Mouse (Mus musculus): ENCODE results near the gene Nsf. TPM values are rescaled to one million over a fixed set of nuclear protein-coding genes. Genes with fewer than 3 reads are reported as not detected.

Gene Nsf
- polyA plus RNA-seq, 1 experiment from 2014 or later, result 25.8 TPM

DNA sequence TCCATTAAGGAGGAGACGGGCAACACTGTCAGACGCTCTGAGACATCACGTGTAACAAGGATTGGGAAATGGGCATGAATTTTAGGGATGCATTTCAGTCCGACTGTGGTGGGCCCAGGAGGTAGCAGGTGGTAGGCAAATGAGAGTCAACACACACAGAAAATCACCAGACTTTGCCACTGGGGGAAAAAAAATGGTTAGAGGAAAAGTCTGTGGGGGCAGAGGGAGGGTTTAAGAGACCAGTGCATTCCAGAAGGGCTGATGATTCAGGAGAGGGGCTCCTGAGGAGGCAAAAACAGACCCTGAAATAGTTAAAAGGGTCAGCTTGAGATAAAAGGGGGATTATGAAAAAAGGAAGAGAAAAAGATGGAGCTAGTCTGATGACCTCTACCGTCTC, 1.2 kb downstream of the Nsf start:
- Histone ChIP-seq H3K27ac (ENCODE audit: low read length) (no peak overlapping the region), H3K9me3 (replicated peaks; ENCODE audit: control insufficient read depth, low read length) (no peaks in the 10 kb centered on the region), H3K4me3 (ENCODE audit: low read depth, low read length) (peak overlapping the region; percentile 90), H3K27me3 (ENCODE audit: control insufficient read depth, insufficient read depth, low read depth, low read length) (no peaks in the 10 kb centered on the region), H3K4me2 (ENCODE audit: low read depth, low read length) (peak overlapping the region; percentile 77), H3K36me3 (ENCODE audit: control insufficient read depth, insufficient read depth) (no peaks in the 10 kb centered on the region), H3K4me1 (ENCODE audit: control insufficient read depth, low read depth, low read length) (peaks cover 14% of the 10 kb centered on the region), H3K9ac (ENCODE audit: low read depth, low read length) (peak overlapping the region; percentile 95)
- 71% methylated on average over 5 of the region's 5 CpGs for WGBS (ENCODE audit: insufficient replicate concordance)
- ATAC-seq (ENCODE audit: low read depth), result no peak

DNA sequence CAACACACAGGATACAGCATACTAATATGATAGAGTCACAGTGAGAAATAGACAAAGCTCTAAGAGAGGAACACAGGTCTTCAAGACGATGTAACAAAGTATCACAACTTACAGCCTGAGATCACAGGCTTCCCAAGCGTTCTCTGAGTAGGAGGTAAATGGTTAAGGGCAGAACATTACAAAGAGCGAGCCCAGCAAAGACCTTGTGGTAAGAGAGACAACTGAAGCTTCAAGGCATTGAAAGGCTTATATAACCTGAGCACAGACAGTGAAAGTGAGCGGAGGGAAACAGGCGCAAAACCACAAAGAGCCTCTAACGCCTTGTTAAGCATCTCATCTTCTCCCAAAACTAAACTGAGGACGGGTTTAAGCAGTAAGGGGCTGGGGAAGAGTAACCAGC, 2.8 kb downstream of the Nsf start:
- Histone ChIP-seq H3K9ac (ENCODE audit: low read depth, low read length) (no peak overlapping the region), H3K4me2 (ENCODE audit: low read depth, low read length) (no peak overlapping the region), H3K4me1 (ENCODE audit: control insufficient read depth, low read depth, low read length) (peaks cover 14% of the 10 kb centered on the region), H3K4me3 (ENCODE audit: low read depth, low read length) (no peak overlapping the region), H3K36me3 (ENCODE audit: control insufficient read depth, insufficient read depth) (no peaks in the 10 kb centered on the region), H3K9me3 (replicated peaks; ENCODE audit: control insufficient read depth, low read length) (no peaks in the 10 kb centered on the region), H3K27me3 (ENCODE audit: control insufficient read depth, insufficient read depth, low read depth, low read length) (no peaks in the 10 kb centered on the region), H3K27ac (ENCODE audit: low read length) (no peak overlapping the region)
- WGBS (ENCODE audit: insufficient replicate concordance), result 63% methylated on average over 7 of the region's 7 CpGs
- ATAC-seq (ENCODE audit: low read depth), result no peak

DNA sequence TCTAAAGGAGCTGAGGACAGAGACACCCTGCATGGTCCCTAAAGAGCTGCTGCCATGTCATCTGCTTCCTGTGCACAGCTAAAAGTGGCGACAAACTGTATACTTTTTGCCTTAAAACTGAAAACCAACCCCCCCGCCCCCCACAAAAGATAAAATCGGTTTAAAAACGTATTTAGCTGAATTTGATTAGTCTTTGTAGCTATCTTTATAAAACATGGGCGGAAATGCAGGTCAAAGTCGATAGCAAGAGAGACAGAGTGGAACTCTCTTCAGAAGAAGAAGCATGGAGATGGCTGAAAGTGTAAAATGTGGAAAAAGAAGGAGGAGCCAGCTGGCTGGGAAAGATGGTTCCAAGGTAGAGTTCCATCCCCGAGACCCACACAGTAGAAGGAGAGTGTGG, 4.9 kb downstream of the Nsf start:
- Histone ChIP-seq H3K36me3 (ENCODE audit: control insufficient read depth, insufficient read depth) (no peaks in the 10 kb centered on the region), H3K9me3 (replicated peaks; ENCODE audit: control insufficient read depth, low read length) (no peaks in the 10 kb centered on the region), H3K9ac (ENCODE audit: low read depth, low read length) (no peak overlapping the region), H3K27me3 (ENCODE audit: control insufficient read depth, insufficient read depth, low read depth, low read length) (no peaks in the 10 kb centered on the region), H3K27ac (ENCODE audit: low read length) (no peak overlapping the region), H3K4me1 (ENCODE audit: control insufficient read depth, low read depth, low read length) (peaks cover 14% of the 10 kb centered on the region), H3K4me3 (ENCODE audit: low read depth, low read length) (no peak overlapping the region), H3K4me2 (ENCODE audit: low read depth, low read length) (no peak overlapping the region)
- 46% methylated on average over 7 of the region's 7 CpGs for WGBS (ENCODE audit: insufficient replicate concordance)
- ATAC-seq (ENCODE audit: low read depth), result no peak

DNA sequence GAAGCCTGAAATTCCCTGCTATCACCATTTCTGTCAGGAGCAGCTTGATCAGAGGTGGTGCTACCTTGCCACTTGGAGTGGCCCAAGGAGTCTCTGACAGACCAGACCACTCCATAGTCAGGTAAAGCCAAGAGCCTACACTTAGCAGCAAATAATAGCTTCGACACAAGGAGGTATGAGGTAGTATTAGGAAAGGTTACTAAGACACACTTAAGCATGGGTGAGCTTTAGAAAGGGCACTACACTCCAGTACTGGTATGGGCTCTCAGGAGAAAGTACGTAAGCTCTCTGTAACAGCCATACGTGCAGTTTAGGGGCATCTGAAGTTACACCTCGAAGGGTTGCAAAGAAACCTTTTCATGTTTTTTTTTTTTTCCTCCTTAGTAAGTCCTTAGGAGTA, 11.1 kb downstream of the Nsf start:
- H3K27ac ChIP-seq (ENCODE audit: low read length), result no peak overlapping the region
- H3K4me2 ChIP-seq (ENCODE audit: low read depth, low read length), result no peak overlapping the region
- no peak overlapping the region for H3K9ac ChIP-seq (ENCODE audit: low read depth, low read length)

DNA sequence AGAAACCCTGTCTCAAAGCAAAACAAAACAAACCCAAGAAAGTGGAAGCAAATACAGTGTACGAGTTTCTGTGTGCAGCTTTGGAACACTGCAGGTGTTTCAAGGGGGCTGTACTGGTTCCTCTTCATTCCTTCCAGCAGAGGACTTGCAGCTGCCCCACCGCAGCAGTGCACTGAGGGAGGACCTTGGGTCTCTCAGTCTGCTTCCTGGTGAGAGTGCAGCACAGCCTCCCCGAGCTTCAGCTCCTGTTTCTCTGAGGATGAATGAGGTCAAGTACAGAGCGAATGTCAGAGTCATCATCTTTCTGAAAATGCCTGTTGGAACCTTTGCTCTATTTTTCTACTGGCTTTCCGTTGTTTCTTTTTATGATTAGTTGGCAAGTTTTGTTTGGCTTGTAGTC, 12.5 kb downstream of the Nsf start:
- H3K4me1 ChIP-seq (ENCODE audit: control insufficient read depth, low read depth, low read length), result no peaks in the 10 kb centered on the region
- no peak overlapping the region for H3K9ac ChIP-seq (ENCODE audit: low read depth, low read length)
- no peaks in the 10 kb centered on the region for H3K36me3 ChIP-seq (ENCODE audit: control insufficient read depth, insufficient read depth)
- 68% methylated on average over 5 of the region's 5 CpGs for WGBS (ENCODE audit: insufficient replicate concordance)
- H3K4me3 ChIP-seq (ENCODE audit: low read depth, low read length), result no peak overlapping the region
- no peaks in the 10 kb centered on the region for H3K9me3 ChIP-seq (replicated peaks; ENCODE audit: control insufficient read depth, low read length)
- H3K4me2 ChIP-seq (ENCODE audit: low read depth, low read length), result no peak overlapping the region
- no peak for ATAC-seq (ENCODE audit: low read depth)
- no peaks in the 10 kb centered on the region for H3K27me3 ChIP-seq (ENCODE audit: control insufficient read depth, insufficient read depth, low read depth, low read length)
- no peak overlapping the region for H3K27ac ChIP-seq (ENCODE audit: low read length)

More for the DNA sequence above, 11.1 kb downstream of the Nsf start:
- 75% methylated on average over 4 of the region's 4 CpGs for WGBS (ENCODE audit: insufficient replicate concordance)
- Histone ChIP-seq H3K27me3 (ENCODE audit: control insufficient read depth, insufficient read depth, low read depth, low read length) (no peaks in the 10 kb centered on the region), H3K4me1 (ENCODE audit: control insufficient read depth, low read depth, low read length) (no peaks in the 10 kb centered on the region), H3K9me3 (replicated peaks; ENCODE audit: control insufficient read depth, low read length) (no peaks in the 10 kb centered on the region), H3K36me3 (ENCODE audit: control insufficient read depth, insufficient read depth) (no peaks in the 10 kb centered on the region), H3K4me3 (ENCODE audit: low read depth, low read length) (no peak overlapping the region)
- no peak for ATAC-seq (ENCODE audit: low read depth)

DNA sequence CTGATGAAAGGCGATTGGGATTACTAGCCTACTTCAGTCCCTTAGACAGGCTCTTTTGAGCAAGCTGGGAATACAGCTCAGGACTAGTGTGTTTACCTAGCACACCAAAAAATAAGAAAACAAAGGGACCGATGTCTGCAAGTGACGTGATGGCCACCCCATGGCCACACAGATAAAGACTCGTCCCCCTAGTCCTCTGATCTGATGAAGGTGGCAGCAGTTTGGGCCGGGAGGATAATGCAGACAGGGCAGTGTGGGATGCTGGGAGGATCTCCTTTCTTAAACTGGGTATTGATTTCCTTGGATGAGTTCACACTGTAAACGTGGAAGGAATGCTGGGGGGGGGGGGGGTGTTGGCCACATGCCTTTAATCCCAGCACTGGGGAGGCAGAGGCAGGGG, 13.0 kb downstream of the Nsf start:
- Histone ChIP-seq H3K4me3 (ENCODE audit: low read depth, low read length) (no peak overlapping the region), H3K27me3 (ENCODE audit: control insufficient read depth, insufficient read depth, low read depth, low read length) (no peaks in the 10 kb centered on the region), H3K27ac (ENCODE audit: low read length) (no peak overlapping the region), H3K9me3 (replicated peaks; ENCODE audit: control insufficient read depth, low read length) (no peaks in the 10 kb centered on the region), H3K36me3 (ENCODE audit: control insufficient read depth, insufficient read depth) (no peaks in the 10 kb centered on the region), H3K9ac (ENCODE audit: low read depth, low read length) (no peak overlapping the region), H3K4me1 (ENCODE audit: control insufficient read depth, low read depth, low read length) (no peaks in the 10 kb centered on the region), H3K4me2 (ENCODE audit: low read depth, low read length) (no peak overlapping the region)
- ATAC-seq (ENCODE audit: low read depth), result no peak
- WGBS (ENCODE audit: insufficient replicate concordance), result 70% methylated on average over 6 of the region's 6 CpGs

DNA sequence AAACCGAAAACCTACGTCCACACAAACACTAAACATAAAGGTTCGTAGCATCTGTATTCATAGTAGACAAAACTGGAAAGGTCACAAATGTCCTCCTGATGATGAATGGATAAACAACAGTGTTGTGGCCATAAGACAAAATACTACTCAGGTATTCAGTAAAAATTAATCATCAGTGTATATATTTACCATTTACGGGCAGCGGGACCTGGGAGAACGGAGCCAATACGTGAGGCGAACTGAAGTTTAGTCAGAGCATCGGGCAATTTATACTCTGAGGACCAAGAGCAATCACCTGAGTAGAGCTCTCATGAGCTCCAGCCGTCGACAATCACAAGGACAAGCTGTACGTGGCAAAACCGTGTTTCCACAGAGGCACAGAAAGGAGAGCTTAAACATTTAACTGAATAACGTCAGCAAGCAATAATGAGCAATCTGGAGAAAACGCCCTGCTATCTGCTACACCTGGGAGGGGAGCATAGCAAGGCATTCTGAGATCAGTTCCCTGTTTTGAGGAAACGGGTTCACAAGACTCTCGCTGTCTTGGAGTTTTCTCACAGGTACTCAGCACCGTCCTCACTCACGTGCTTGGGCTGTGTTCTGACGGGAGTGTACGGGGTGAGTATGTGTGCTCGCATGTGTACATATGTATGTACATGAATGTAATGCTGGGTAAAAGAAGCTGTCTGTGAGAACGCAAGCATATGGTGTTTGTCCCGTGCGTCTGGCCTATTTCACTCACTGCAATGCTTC, 15.7 kb downstream of the Nsf start:
- H3K9ac ChIP-seq (ENCODE audit: low read depth, low read length), result no peak overlapping the region
- H3K4me3 ChIP-seq (ENCODE audit: low read depth, low read length), result no peak overlapping the region
- H3K27me3 ChIP-seq (ENCODE audit: control insufficient read depth, insufficient read depth, low read depth, low read length), result no peaks in the 10 kb centered on the region
- no peak overlapping the region for H3K27ac ChIP-seq (ENCODE audit: low read length)
- H3K9me3 ChIP-seq (replicated peaks; ENCODE audit: control insufficient read depth, low read length), result no peaks in the 10 kb centered on the region
- 83% methylated on average over 25 of the region's 25 CpGs for WGBS (ENCODE audit: insufficient replicate concordance)
- ATAC-seq (ENCODE audit: low read depth), result no peak
- H3K36me3 ChIP-seq (ENCODE audit: control insufficient read depth, insufficient read depth), result no peaks in the 10 kb centered on the region
- H3K4me2 ChIP-seq (ENCODE audit: low read depth, low read length), result no peak overlapping the region
- H3K4me1 ChIP-seq (ENCODE audit: control insufficient read depth, low read depth, low read length), result no peaks in the 10 kb centered on the region

DNA sequence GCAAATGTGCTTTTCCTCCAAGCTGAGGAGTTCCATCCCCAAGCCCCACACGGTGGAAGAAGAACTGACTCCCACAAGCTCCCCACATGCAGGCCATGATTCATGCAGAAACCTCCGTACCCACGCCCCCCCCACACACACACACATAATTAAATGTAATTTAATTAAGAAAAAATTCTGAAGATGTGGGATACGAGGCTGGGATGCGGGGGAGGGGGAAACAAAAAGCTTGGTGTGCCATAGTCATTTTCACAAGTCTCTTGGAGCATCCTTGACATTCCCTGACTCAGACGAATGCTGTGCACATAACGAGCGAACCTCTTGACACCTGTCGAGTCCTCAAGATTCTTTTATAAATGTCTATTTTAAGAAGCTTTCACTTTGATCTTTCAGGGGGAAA, 16.4 kb downstream of the Nsf start:
- H3K4me2 ChIP-seq (ENCODE audit: low read depth, low read length), result no peak overlapping the region
- no peaks in the 10 kb centered on the region for H3K9me3 ChIP-seq (replicated peaks; ENCODE audit: control insufficient read depth, low read length)
- ATAC-seq (ENCODE audit: low read depth), result no peak
- no peaks in the 10 kb centered on the region for H3K36me3 ChIP-seq (ENCODE audit: control insufficient read depth, insufficient read depth)
- no peaks in the 10 kb centered on the region for H3K27me3 ChIP-seq (ENCODE audit: control insufficient read depth, insufficient read depth, low read depth, low read length)
- no peak overlapping the region for H3K27ac ChIP-seq (ENCODE audit: low read length)
- 83% methylated on average over 9 of the region's 9 CpGs for WGBS (ENCODE audit: insufficient replicate concordance)
- H3K4me3 ChIP-seq (ENCODE audit: low read depth, low read length), result no peak overlapping the region
- no peaks in the 10 kb centered on the region for H3K4me1 ChIP-seq (ENCODE audit: control insufficient read depth, low read depth, low read length)
- H3K9ac ChIP-seq (ENCODE audit: low read depth, low read length), result no peak overlapping the region

DNA sequence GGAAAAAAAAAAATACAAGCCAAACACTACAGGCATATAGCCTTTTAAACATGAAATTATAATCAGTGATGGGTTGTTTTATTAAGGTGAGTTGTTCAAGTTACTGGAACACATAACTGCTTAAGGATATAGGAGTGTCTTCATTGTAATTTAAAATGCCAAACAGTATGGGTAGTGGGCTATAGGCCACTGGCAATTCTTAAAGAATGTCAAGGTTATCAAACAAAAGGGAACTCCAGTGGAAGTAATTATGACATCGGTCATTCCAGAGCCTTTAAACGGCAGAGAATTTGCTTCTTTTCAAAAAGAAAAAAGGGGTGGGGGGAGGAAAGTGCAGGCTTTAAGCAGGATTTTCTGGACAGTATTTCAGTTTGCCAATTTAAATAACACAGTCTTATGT, 18.1 kb downstream of the Nsf start:
- no peaks in the 10 kb centered on the region for H3K4me1 ChIP-seq (ENCODE audit: control insufficient read depth, low read depth, low read length)
- no peak overlapping the region for H3K9ac ChIP-seq (ENCODE audit: low read depth, low read length)
- H3K27me3 ChIP-seq (ENCODE audit: control insufficient read depth, insufficient read depth, low read depth, low read length), result no peaks in the 10 kb centered on the region
- WGBS (ENCODE audit: insufficient replicate concordance), result 87% methylated on average over 2 of the region's 2 CpGs
- no peak overlapping the region for H3K27ac ChIP-seq (ENCODE audit: low read length)
- no peaks in the 10 kb centered on the region for H3K36me3 ChIP-seq (ENCODE audit: control insufficient read depth, insufficient read depth)
- ATAC-seq (ENCODE audit: low read depth), result no peak
- H3K4me2 ChIP-seq (ENCODE audit: low read depth, low read length), result no peak overlapping the region
- no peaks in the 10 kb centered on the region for H3K9me3 ChIP-seq (replicated peaks; ENCODE audit: control insufficient read depth, low read length)
- no peak overlapping the region for H3K4me3 ChIP-seq (ENCODE audit: low read depth, low read length)

Data from liver, embryonic 16.5 days (tissue).